Mouse (Mus musculus) urinary bladder, postnatal 25 days (tissue): Measurements from ENCODE around the gene Slc24a2.

Source experiments
- DNase-seq: peaks from one replicate; pipeline ENCODE4 v3.0.0; 2022; ENCODE audit warnings: low spot score

Gene Slc24a2

DNA sequence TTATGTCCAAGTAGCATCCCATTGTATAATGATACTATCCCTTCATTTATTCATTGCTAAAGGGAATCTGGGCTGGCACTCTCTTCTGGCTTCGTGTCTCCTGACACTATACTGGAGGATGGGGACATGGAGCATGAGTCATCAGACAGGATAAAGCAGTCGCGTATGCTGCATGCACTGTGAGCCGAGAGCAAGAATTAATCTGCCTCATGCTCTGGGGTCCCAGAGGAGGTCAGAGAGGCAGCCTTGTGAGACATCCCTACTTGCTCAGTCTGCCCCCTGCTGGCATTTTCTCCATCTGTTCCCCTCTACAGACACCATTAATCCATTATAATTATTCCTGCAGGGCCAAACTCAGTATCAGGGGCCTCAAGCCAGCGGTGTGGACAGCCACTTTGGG lies 276.8 kb downstream of the Slc24a2 start:
- DNase-seq, result no peak

DNA sequence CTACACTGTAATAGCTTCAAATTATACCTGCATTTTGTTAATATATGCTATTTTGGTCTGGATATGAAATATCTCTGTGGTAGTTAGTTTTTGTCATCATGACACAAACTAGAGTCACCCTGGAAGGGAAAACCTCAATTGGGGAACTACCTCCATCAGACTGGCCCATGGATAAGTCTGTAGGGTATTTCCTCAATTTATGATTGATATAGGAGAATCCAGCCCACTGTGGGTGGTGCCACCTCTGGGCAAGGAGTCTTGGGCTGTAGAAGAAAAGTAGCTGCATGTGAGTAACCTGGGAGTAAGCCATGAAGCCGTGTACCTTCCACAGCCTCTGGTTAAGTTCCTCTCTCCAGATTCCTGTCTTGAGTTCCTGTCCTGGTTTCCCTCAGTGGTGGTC lies 281.5 kb downstream of the Slc24a2 start:
- no peak for DNase-seq

DNA sequence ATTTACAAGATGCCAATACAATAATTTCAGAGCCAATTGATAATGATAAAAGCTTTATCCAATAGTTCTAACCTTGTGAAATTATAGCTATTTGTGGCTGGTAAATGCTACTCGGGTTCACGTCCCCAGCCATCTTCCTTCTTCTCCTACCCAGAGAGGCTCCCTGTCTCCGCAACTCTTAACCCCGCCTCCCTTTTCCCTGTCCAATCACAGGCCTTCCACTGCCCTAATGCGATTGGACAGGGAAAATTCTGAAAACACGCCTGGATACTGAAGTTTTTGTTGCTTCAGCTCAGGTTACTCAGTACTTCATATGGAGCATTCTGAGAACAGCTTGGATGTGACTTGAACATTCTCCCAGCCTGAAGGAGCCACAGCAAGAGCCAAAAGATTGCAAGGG lies 287.0 kb downstream of the Slc24a2 start:
- no peak for DNase-seq

DNA sequence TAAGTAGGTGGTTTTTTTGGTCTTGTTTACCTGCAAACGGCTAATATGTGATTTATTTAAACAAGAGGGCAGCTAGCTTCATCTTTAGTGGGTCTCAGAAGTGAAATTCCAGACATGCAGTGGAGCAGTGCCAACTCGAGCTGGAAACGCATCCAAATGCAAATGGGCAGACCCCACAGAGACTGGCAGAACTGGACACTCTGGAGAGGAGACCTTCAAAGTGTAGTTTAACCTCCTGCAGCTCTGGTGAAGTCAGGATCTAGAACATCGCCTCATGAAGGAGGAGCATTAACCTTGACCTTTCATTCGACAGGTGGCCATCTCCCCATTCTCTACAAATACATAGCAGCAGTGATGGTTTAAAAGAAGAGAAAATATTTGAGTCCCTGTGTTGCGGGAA lies 287.6 kb downstream of the Slc24a2 start:
- DNase-seq, result no peak

DNA sequence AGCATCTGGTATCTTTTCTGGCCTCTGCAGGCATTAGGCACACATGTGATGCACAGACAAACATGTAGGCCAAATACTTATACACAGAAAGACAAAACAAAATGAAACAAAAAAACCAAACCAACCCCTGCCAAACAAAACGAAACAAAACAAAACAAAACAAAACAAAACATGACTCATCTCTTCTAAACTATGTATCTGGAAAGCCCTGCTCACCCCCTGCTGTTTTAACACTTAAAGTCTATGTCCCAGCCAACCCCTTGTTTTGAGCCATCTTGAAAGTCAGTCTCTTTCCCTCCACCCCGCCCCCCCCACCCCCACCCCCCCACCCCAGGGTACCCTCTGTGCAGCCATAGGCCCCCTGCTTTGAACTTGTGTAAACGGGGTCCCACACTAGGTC lies 293.6 kb downstream of the Slc24a2 start:
- no peak for DNase-seq

- no peak for DNase-seq
These were observed 294.1 kb downstream of the Slc24a2 start for GRCm38 (mm10) chr4:86936217-86936616.
